Mouse (Mus musculus) neural tube, embryonic 12.5 days (tissue): Measurements from ENCODE around the gene Cdiptos. TPM values are rescaled to one million over a fixed set of nuclear protein-coding genes. Genes with fewer than 3 reads are reported as not detected.

Experiments
- ATAC-seq: fragments of 200-750 bp; cut with Nextera tagmentation; 2 replicates; pipeline ENCODE4 v1.8.0; 2017; ENCODE audit warnings: low read depth, mild to moderate bottlenecking, moderate TSS enrichment, moderate library complexity; ENCODE audit not compliant: low FRiP score
- H3K27ac ChIP-seq: fragments of 300-500 bp; sonication (generic); 2 replicates; pipeline ENCODE4 v1.5.1; 2016
- H3K27me3 ChIP-seq: fragments of 300-500 bp; sonication (generic); replicated peaks from 2 replicates; pipeline ENCODE4 v1.6.1; 2016; ENCODE audit warnings: mild to moderate bottlenecking
- H3K36me3 ChIP-seq: fragments of 300-500 bp; sonication (generic); 2 replicates; pipeline ENCODE4 v1.6.1; 2016; ENCODE audit warnings: mild to moderate bottlenecking
- H3K4me1 ChIP-seq: fragments of 300-500 bp; sonication (generic); 2 replicates; pipeline ENCODE4 v1.6.1; 2016
- H3K4me2 ChIP-seq: fragments of 300-500 bp; sonication (generic); replicated peaks from 2 replicates; pipeline ENCODE4 v1.6.1; 2016; ENCODE audit warnings: mild to moderate bottlenecking
- H3K4me3 ChIP-seq: fragments of 300-500 bp; sonication (generic); 2 replicates; pipeline ENCODE4 v1.5.1; 2016
- H3K9ac ChIP-seq: fragments of 300-500 bp; sonication (generic); 2 replicates; pipeline ENCODE4 v1.6.1; 2016; ENCODE audit warnings: mild to moderate bottlenecking
- H3K9me3 ChIP-seq: fragments of 300-500 bp; sonication (generic); 2 replicates; pipeline ENCODE4 v1.6.1; 2016; ENCODE audit warnings: mild to moderate bottlenecking
- WGBS: fragments of 180-500 bp; shearing (Covaris S2); methylation state at CpG from one replicate; pipeline ENCODE4 v1.1.7; 2016; 5-methylcytosine and 5-hydroxymethylcytosine counted together
- polyA plus RNA-seq: library from polyadenylated mRNA; unstranded; fragments of >200 nt; fragmentation: Nextera tagmentation; extraction: Ambion mirVana; gene quantifications from 2 replicates; pipeline ENCODE4 v1.2.1, GENCODE M21; 2016

The Cdiptos gene
- 1.1 and 1.4 TPM in 2 replicates for polyA plus RNA-seq

DNA sequence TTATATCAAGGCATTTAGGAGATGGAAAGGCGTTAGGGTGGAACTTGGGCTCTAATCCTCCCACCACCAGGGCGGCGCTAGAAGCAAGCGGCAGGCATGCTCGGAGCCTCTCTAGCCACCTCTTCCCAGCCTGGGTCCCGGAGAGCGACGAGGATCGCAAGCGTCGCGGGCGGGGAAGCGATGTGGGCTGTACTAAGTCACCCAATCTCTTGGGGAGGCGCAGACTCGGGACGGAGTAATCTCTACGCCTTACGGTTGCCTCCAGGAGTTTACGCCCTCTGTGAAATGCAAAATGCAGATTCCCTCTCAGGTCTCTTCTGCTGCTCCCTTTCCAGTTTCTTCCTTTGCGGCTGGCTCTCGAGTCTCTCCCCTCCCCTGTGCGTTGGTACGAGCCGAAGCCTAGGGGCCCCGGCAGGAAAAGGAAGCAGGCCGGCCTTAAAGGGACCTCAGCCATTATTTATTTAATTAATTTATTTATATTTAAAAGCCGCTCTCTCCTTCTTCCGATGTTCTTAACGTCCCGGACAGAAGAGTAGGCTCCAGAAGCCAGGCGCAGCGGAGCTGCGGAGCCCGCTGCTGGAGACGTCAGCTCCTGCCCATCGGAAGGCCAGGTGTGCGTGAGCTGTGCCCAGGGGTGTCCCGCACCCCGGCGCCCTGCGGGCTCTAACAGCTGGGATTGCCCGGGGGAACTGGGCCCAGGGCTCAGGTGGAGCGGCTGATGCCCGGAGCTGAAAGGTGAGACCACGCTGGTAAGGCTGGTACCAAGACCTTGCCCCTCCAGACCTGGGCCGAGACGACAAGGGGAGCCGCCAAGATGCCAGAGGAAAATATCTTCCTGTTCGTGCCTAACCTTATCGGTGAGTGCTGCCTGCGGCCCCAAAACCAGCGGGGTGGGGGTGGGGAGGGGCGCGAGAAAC is at the start of gene Cdiptos:
TSS of gene Cdiptos (minus strand) at position 149 of the 917 bp plus-strand sequence.
- Histone ChIP-seq H3K4me1 (peaks cover 8% of the 10 kb centered on the region), H3K27me3 (no peaks in the 10 kb centered on the region), H3K27ac (peak within 1 kb of the TSS; percentile 79), H3K9ac (peak within 1 kb of the TSS; percentile 98), H3K36me3 (peaks cover 27% of the 10 kb centered on the region), H3K9me3 (no peaks in the 10 kb centered on the region), H3K4me2 (peak within 1 kb of the TSS; percentile 86), H3K4me3 (peak within 1 kb of the TSS; percentile 100)
- peak; percentile 94 for ATAC-seq
- under 1% methylated on average over 55 of the region's 55 CpGs for WGBS

DNA sequence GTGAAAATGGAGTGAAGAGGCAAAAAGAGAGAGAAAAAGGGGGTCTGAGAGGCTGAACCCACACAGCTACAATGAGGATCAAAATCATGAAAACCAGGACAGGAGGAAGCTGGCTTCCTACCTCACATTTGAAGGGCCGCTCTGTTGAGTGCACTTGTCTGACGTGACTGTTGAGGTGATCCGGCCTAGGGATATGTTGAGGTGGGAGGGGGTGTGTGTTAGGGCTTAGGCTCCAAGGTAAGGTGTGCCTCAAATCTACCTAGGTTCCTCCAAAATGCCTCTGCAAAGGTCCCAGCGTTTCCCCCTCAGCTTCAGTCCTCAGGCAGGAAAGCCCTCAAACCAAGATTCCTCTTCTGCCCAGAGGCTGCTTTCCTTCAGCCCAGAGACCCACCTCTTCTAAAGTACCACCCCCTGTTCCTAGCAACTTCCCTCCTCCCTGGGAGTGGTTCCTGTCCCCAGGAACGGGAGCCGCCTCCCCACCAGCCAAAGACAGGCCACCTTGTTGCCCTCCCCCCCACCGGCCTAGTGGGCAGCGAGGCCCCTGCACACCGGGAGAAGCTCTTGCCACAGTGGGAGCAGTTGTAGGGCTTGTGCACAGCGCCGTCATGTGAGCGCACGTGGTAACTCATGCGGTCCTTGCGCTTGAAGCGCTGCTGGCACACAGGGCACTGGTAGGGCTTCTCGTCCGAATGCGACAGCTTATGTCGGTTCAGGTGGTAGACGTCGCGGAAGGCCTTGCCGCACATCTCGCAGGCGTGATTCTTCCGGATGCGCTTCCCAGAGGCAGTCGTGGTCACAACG is 49.1 kb upstream of the Cdiptos start:
- H3K36me3 ChIP-seq: peaks cover 46% of the 10 kb centered on the region
- H3K4me1 ChIP-seq: peaks cover 59% of the 10 kb centered on the region
- no peaks in the 10 kb centered on the region for H3K9me3 ChIP-seq
- peak; percentile 30; the same call in 1 of the 2 replicates for ATAC-seq
- peak overlapping the region; percentile 98 for H3K4me3 ChIP-seq
- H3K27ac ChIP-seq: peak overlapping the region; percentile 98
- whole genome bisulfite sequencing: under 1% methylated on average over 30 of the region's 30 CpGs
- peak overlapping the region; percentile 89 for H3K9ac ChIP-seq
- H3K4me2 ChIP-seq: peak overlapping the region; percentile 98
- H3K27me3 ChIP-seq: no peaks in the 10 kb centered on the region

DNA sequence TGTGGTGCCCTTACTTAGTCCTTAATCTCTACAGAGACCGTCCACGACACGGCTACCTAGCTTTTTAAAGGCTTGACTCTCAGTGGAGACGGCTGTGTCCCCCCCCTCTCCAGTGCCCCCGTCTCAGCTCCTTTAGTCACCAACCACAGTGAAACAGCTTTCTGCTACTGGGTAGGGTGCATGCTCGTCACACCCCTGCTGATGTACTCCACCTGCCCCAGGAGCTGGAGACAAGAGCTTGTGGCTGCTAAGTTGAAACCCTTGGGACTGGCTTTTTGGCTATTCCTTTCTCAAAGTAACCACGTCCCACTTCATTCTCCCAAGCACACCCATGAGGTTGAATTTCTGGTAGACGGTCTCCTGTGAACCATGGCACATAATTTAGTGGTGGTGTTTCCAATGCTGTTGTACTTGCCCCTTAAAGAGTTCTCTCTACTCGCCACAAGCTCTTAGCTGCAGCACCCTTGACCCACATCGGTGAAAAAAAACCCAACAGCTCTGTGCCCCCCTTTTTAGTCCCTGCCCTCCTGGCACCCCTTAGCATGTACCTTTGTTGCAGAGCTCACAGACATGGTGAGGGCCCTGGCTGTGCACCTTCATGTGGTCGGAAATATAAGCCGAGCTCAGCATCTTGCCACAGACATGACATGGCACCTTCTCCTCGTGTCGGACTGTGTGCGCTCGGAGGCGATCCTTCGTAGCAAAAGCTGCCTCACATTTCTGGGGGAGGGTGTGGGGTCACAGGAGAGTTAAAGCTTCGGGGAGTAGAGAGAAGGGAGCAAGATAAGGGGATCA is 48.2 kb upstream of the Cdiptos start:
- no peaks in the 10 kb centered on the region for H3K9me3 ChIP-seq
- H3K4me3 ChIP-seq: peak overlapping the region; percentile 98
- H3K9ac ChIP-seq: peak overlapping the region; percentile 89
- H3K36me3 ChIP-seq: peaks cover 43% of the 10 kb centered on the region
- peaks cover 65% of the 10 kb centered on the region for H3K4me1 ChIP-seq
- ATAC-seq: no peak
- H3K4me2 ChIP-seq: peak overlapping the region; percentile 98
- H3K27me3 ChIP-seq: no peaks in the 10 kb centered on the region
- 39% methylated on average over 19 of the region's 19 CpGs for WGBS
- H3K27ac ChIP-seq: no peak overlapping the region

DNA sequence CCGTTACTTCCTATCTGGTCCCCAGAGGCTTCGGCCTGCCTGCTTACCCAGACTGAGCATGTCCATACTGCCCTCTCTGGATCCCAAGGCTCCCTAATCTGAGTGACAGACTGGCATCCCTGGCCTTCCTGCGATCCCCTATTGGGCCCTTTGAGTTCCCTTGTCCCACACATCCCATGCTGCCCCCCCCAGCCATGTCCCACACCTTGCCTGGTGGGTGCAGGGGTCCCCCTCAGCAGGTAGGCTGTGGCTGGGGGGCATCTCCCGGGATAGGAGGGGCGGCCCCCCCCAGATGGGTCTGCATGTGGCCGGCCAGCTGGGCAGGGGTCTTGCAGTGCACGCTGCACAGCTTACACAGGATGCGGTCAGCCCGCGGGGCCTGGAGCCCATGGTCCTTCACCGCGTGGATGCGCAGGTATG is 47.4 kb upstream of the Cdiptos start:
- Histone ChIP-seq H3K36me3 (peaks cover 35% of the 10 kb centered on the region), H3K27ac (no peak overlapping the region; the same call in 1 of the 2 replicates), H3K9ac (peak overlapping the region; percentile 89), H3K4me3 (peak overlapping the region; percentile 98), H3K27me3 (no peaks in the 10 kb centered on the region), H3K4me2 (peak overlapping the region; percentile 98), H3K4me1 (peaks cover 72% of the 10 kb centered on the region), H3K9me3 (no peaks in the 10 kb centered on the region)
- WGBS: 79% methylated on average over 13 of the region's 13 CpGs
- no peak for ATAC-seq

DNA sequence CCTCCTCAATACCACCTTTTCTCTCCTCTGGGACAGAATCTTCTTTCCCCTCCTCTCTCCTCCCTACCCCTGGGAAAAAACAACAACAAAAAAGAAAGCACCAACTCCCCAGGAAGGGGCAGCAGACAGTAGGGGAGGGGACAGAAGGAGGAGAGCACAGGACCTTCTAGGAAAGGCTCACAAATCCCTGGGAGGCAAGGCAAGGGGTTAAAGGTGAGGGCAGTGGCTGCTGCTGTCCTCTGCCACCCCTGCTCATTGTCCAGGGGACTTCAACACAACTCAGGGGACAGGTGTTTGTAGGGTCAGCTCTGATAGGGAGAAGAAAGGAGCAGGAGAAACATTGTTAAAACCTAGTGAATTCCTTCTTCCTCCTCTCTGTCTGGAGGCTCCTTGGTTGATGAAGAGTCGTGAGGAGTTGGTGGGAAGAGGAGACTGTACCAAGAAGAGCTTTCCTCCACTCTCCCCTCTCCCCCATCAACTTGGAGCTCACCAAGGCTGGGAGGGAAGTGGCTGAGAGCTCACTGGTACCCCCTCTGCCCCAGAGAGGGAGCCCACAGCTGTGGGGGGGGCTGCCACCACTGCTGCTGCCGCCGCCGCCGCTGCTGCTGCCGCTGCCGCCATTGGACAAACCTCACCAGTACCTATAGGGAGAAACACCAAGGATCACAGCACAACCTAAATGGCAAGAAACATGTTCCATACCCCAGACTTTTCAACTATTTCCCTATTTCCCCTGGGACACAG is 46.8 kb upstream of the Cdiptos start:
- peak overlapping the region; percentile 98 for H3K4me2 ChIP-seq
- no peak for ATAC-seq
- H3K4me1 ChIP-seq: peaks cover 72% of the 10 kb centered on the region
- H3K27ac ChIP-seq: no peak overlapping the region
- H3K9ac ChIP-seq: peak overlapping the region; percentile 89
- H3K36me3 ChIP-seq: peaks cover 33% of the 10 kb centered on the region
- peak overlapping the region; percentile 98; the same call in 1 of the 2 replicates for H3K4me3 ChIP-seq
- H3K9me3 ChIP-seq: no peaks in the 10 kb centered on the region
- 83% methylated on average over 7 of the region's 7 CpGs for WGBS
- no peaks in the 10 kb centered on the region for H3K27me3 ChIP-seq

GRCm38 (mm10) chr7:127021563-127022527 is 45.9 kb upstream of the Cdiptos start:
- 0 out of 2 replicates have a peak overlapping the region, but pooled peaks have one; percentile 57 for H3K27ac ChIP-seq
- H3K4me3 ChIP-seq: peak overlapping the region; percentile 44; the same call in 1 of the 2 replicates
- H3K9me3 ChIP-seq: no peaks in the 10 kb centered on the region
- no peaks in the 10 kb centered on the region for H3K27me3 ChIP-seq
- ATAC-seq: no peak
- peak overlapping the region; percentile 69 for H3K9ac ChIP-seq
- peaks cover 33% of the 10 kb centered on the region for H3K36me3 ChIP-seq
- peak overlapping the region; percentile 98 for H3K4me2 ChIP-seq
- 39% methylated on average over 5 of the region's 5 CpGs for WGBS
- H3K4me1 ChIP-seq: peaks cover 72% of the 10 kb centered on the region

GRCm38 (mm10) chr7:127020901-127021562 is 45.1 kb upstream of the Cdiptos start, which contains the start of the genes Gm42742 and Prrt2:
Gm42742 (minus strand) TSS chr7:127021097.
Prrt2 (minus strand) TSS chr7:127021211.
- Histone ChIP-seq H3K9ac (peak within 1 kb of the TSS; percentile 69), H3K4me1 (peaks cover 74% of the 10 kb centered on the region), H3K27ac (peak within 1 kb of the TSS; percentile 57), H3K4me2 (peak within 1 kb of the TSS; percentile 98), H3K36me3 (peaks cover 33% of the 10 kb centered on the region), H3K9me3 (no peaks in the 10 kb centered on the region), H3K27me3 (no peaks in the 10 kb centered on the region), H3K4me3 (peak within 1 kb of the TSS; percentile 44)
- WGBS: under 1% methylated on average over 37 of the region's 37 CpGs
- no peak for ATAC-seq

GRCm38 (mm10) chr7:127020491-127020890 is 44.6 kb upstream of the Cdiptos start:
- H3K4me3 ChIP-seq: peak overlapping the region; percentile 44
- WGBS: 39% methylated on average over 5 of the region's 5 CpGs
- H3K27ac ChIP-seq: no peak overlapping the region
- H3K4me1 ChIP-seq: peaks cover 80% of the 10 kb centered on the region
- peak overlapping the region; percentile 69 for H3K9ac ChIP-seq
- peaks cover 35% of the 10 kb centered on the region for H3K36me3 ChIP-seq
- no peaks in the 10 kb centered on the region for H3K9me3 ChIP-seq
- H3K27me3 ChIP-seq: no peaks in the 10 kb centered on the region
- peak overlapping the region; percentile 98 for H3K4me2 ChIP-seq
- no peak for ATAC-seq

- Histone ChIP-seq H3K9me3 (no peaks in the 10 kb centered on the region), H3K27ac (no peak overlapping the region; the same call in 1 of the 2 replicates), H3K4me2 (peak overlapping the region; percentile 98), H3K36me3 (peaks cover 38% of the 10 kb centered on the region), H3K9ac (peak overlapping the region; percentile 69), H3K4me3 (peak overlapping the region; percentile 44), H3K4me1 (peaks cover 84% of the 10 kb centered on the region), H3K27me3 (no peaks in the 10 kb centered on the region)
- ATAC-seq: no peak
- WGBS: 80% methylated on average over 3 of the region's 3 CpGs
These were observed 44.1 kb upstream of the Cdiptos start for GRCm38 (mm10) chr7:127020031-127020430.
